Mouse (Mus musculus) layer of hippocampus, postnatal 25 days (tissue): ENCODE measurements around the gene Dennd4a. TPM values are rescaled to one million over a fixed set of nuclear protein-coding genes. Genes with fewer than 3 reads are reported as not detected.

ENCODE experiments used
- DNase-seq, 2 experiments: peaks; one replicate each; pipeline ENCODE4 v3.0.0; 2022; ENCODE audit warnings: mixed read lengths in 2 of 2, low spot score in 1 of 2; ENCODE audit errors: extremely low spot score in 1 of 2
- total RNA-seq, 2 experiments: library from RNA; stranded (reverse); gene quantifications; 2 replicates each; pipeline ENCODE4 v1.2.3; 2021

The Dennd4a gene
- total RNA-seq, 2 experiments from 2014 or later = 37.2 to 43.1 TPM

GRCm38 (mm10) chr9:64947483-64948095 lies 136.4 kb downstream of the Dennd4a start:
- no peak for DNase-seq

- DNase-seq = no peak
These were observed 140.1 kb downstream of the Dennd4a start, which contains the start of gene Slc24a1 for GRCm38 (mm10) chr9:64951161-64951657. TSS of gene Slc24a1 (minus strand) at chr9:64951607.

GRCm38 (mm10) chr9:64952055-64952454 lies 140.9 kb downstream of the Dennd4a start:
- DNase-seq = no peak

GRCm38 (mm10) chr9:64953190-64953589 lies 142.1 kb downstream of the Dennd4a start:
- DNase-seq = no peak

GRCm38 (mm10) chr9:64956337-64956736 lies 145.2 kb downstream of the Dennd4a start:
- DNase-seq = peak in 1 of 2 experiments; percentile 21

GRCm38 (mm10) chr9:64957276-64957675 lies 146.1 kb downstream of the Dennd4a start:
- DNase-seq = no peak

GRCm38 (mm10) chr9:64960117-64960977 lies 149.2 kb downstream of the Dennd4a start, which contains the start of gene Ints14:
TSS of gene Ints14 (plus strand) at chr9:64960905.
- peak; percentile 97 to 98 for DNase-seq

GRCm38 (mm10) chr9:64960978-64961320 lies 149.8 kb downstream of the Dennd4a start:
- no peak for DNase-seq

Other genes starting within 250 kb of the Dennd4a start
- gene Rab11a, start 73.6 kb upstream of the Dennd4a start, total RNA-seq = 100 to 1,000 TPM; 241 to 253 TPM
- gene Slc24a1, start 140.3 kb downstream of the Dennd4a start, total RNA-seq = under 1 TPM; 0.12 to 0.16 TPM
- gene Ints14, start 149.6 kb downstream of the Dennd4a start, total RNA-seq = 10 to 100 TPM; 21.6 to 23.2 TPM
- gene Hacd3, start 210.4 kb downstream of the Dennd4a start, total RNA-seq = 100 to 1,000 TPM; 162 to 176 TPM
- gene Dpp8, start 221.1 kb downstream of the Dennd4a start, total RNA-seq = 100 to 1,000 TPM; 150 to 161 TPM